Mouse (Mus musculus) heart, postnatal 0 days (tissue): Measurements from ENCODE around the gene Arpc1a. TPM values are rescaled to one million over a fixed set of nuclear protein-coding genes. Genes with fewer than 3 reads are reported as not detected.
A peak's percentile ranks its signal among the peaks of the same experiment; 100 is the strongest.

Source experiments
- ATAC-seq: fragments of 200-750 bp; cut with Nextera tagmentation; 2 replicates; pipeline ENCODE4 v1.8.0; 2017; ENCODE audit warnings: low read depth, moderate number of reproducible peaks, moderate library complexity; ENCODE audit not compliant: insufficient read depth
- DNase-seq: peaks from one replicate; pipeline ENCODE4 v3.0.0-alpha.2; 2016; ENCODE audit warnings: low spot score
- H3K27ac ChIP-seq: fragments of 300-500 bp; sonication (generic); 2 replicates; pipeline ENCODE4 v1.5.1; 2014; ENCODE audit warnings: low read depth, mild to moderate bottlenecking
- H3K27me3 ChIP-seq: fragments of 300-500 bp; sonication (generic); 2 replicates; pipeline ENCODE4 v1.6.1; 2014; ENCODE audit warnings: low read length, mixed read lengths; ENCODE audit not compliant: control insufficient read depth, insufficient read depth
- H3K36me3 ChIP-seq: fragments of 300-500 bp; sonication (generic); replicated peaks from 2 replicates; pipeline ENCODE4 v1.6.1; 2014; ENCODE audit warnings: low read length, mixed read lengths; ENCODE audit not compliant: control insufficient read depth, insufficient read depth
- H3K4me1 ChIP-seq: fragments of 300-500 bp; sonication (generic); 2 replicates; pipeline ENCODE4 v1.6.1; 2014; ENCODE audit warnings: antibody characterized with exemption; ENCODE audit not compliant: control insufficient read depth, insufficient read depth
- H3K4me2 ChIP-seq: fragments of 300-500 bp; sonication (generic); 2 replicates; pipeline ENCODE4 v1.6.1; 2014; ENCODE audit warnings: low read depth, mild to moderate bottlenecking, low read length, moderate library complexity
- H3K4me3 ChIP-seq: fragments of 300-500 bp; sonication (generic); 2 replicates; pipeline ENCODE4 v1.5.1; 2014; ENCODE audit warnings: low read depth, low read length
- H3K9ac ChIP-seq: fragments of 300-500 bp; sonication (generic); replicated peaks from 2 replicates; pipeline ENCODE4 v1.6.1; 2014; ENCODE audit warnings: low read depth, low read length, mixed read lengths
- H3K9me3 ChIP-seq: fragments of 300-500 bp; sonication (generic); replicated peaks from 2 replicates; pipeline ENCODE4 v1.6.1; 2016; ENCODE audit warnings: low read length; ENCODE audit not compliant: control insufficient read depth
- CTCF ChIP-seq: IDR thresholded peaks from 2 replicates; pipeline ENCODE4 v1.5.1; 2016; ENCODE audit warnings: antibody characterized with exemption, control low read depth, low read depth
- EP300 ChIP-seq: IDR thresholded peaks from 2 replicates; pipeline ENCODE4 v1.6.1; 2016; ENCODE audit warnings: antibody characterized with exemption, low read depth
- WGBS: fragments of 180-500 bp; shearing (Covaris S2); extraction: QIAGEN DNeasy Blood & Tissue Kit; methylation state at CpG from one replicate; pipeline ENCODE4 v1.1.7; 2014; 5-methylcytosine and 5-hydroxymethylcytosine counted together
- polyA plus RNA-seq: library from polyadenylated mRNA; unstranded; fragments of >200 nt; fragmentation: Nextera tagmentation; extraction: Ambion mirVana; gene quantifications from 2 replicates; pipeline ENCODE4 v1.2.1, GENCODE M21; 2015
- total RNA-seq: library from RNA; depleted of rRNA; stranded (reverse); fragments of >200 nt; gene quantifications from 2 replicates; pipeline ENCODE4 v1.2.3, GENCODE M21; 2014; ENCODE audit warnings: low replicate concordance; rRNA removed

Gene Arpc1a
- total and polyA plus RNA-seq, 2 experiments from 2014 or later = 73.5 to 82.0 TPM

DNA sequence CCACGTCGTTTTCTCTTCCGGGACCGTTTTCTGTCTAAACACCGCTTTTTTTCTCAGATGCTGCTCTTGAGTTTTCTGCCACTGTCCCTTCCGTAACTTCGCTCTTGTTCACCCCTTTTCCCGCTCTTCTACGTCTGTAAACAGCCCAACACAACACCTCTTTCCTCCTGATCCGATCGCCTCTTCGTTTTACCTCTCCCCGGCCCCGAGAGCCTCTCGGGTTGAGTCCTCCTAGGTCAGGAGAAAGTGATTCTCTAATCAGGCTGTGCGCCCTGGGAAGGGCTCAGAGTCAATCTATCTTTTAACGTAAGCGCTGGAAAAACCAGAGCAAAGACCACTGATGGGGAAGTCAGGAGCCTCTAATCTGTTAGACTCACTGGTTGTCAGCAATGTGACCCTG lies 57.0 kb downstream of the Arpc1a start:
- Histone ChIP-seq H3K4me1 (peaks cover 16% of the 10 kb centered on the region), H3K27ac (peak overlapping the region; percentile 88), H3K27me3 (no peaks in the 10 kb centered on the region), H3K4me3 (peak overlapping the region; percentile 90), H3K9me3 (no peaks in the 10 kb centered on the region), H3K9ac (peak overlapping the region; percentile 82), H3K4me2 (peak overlapping the region; percentile 85), H3K36me3 (peaks cover 54% of the 10 kb centered on the region)
- under 1% methylated on average over 18 of the region's 18 CpGs for WGBS
- TF ChIP-seq CTCF (no peak), EP300 (no peak)
- ATAC-seq (no peak), DNase-seq (no peak)

DNA sequence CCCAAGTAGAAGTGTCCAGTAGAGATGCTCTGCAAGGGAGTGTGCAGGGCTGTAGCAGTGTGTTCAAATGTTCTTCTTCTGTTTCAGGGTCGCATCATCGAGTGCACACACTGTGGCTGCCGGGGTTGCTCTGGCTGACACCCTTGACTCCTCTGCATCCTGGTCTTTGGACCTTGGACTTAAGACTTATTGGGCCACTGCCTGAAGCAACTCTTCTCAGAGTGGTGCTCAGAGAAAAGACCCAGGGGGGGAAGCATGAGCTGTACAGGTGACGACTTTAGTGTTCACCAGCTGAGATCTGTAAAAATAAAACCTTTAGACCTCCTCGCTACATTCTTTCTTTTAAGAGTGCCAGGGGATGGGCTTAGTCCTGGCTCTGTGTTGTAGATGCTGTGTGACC lies 64.1 kb downstream of the Arpc1a start:
- DNase-seq (no peak), ATAC-seq (no peak)
- no peaks in the 10 kb centered on the region for H3K9me3 ChIP-seq
- peaks cover 100% of the 10 kb centered on the region for H3K36me3 ChIP-seq
- no peaks in the 10 kb centered on the region for H3K4me1 ChIP-seq
- TF ChIP-seq CTCF (no peak), EP300 (no peak)
- H3K27ac ChIP-seq = no peak overlapping the region
- 76% methylated on average over 5 of the region's 5 CpGs for WGBS
- H3K27me3 ChIP-seq = no peaks in the 10 kb centered on the region
- no peak overlapping the region for H3K4me3 ChIP-seq
- H3K9ac ChIP-seq = no peak overlapping the region
- H3K4me2 ChIP-seq = no peak overlapping the region

DNA sequence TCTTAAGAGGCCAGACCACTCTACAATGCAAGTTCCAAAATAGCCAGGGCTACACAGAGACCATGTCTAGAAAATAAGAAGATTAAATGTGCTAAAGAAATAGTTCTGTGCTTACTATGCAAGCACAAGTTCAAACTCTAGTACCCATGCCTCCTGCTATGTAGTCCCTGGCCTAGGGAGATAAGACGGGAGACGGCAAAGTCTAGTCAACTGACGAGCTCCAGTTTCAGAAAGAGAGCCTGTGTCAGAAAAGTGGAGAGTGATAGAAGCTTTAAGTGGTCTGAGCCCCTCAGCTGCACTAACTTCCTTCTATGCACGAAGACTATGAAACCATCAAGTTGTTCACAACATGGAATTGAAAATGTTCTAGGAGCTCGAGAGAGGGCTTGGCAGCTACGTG lies 65.7 kb downstream of the Arpc1a start:
- no peak for ATAC-seq
- no peak overlapping the region for H3K27ac ChIP-seq
- H3K4me1 ChIP-seq = no peaks in the 10 kb centered on the region
- H3K27me3 ChIP-seq = no peaks in the 10 kb centered on the region
- no peak for TF ChIP-seq EP300
- TF ChIP-seq CTCF = no peak
- H3K36me3 ChIP-seq = peaks cover 100% of the 10 kb centered on the region
- DNase-seq = no peak
- 64% methylated on average over 6 of the region's 6 CpGs for WGBS
- H3K4me2 ChIP-seq = no peak overlapping the region
- H3K9me3 ChIP-seq = no peaks in the 10 kb centered on the region
- H3K4me3 ChIP-seq = no peak overlapping the region
- H3K9ac ChIP-seq = no peak overlapping the region

DNA sequence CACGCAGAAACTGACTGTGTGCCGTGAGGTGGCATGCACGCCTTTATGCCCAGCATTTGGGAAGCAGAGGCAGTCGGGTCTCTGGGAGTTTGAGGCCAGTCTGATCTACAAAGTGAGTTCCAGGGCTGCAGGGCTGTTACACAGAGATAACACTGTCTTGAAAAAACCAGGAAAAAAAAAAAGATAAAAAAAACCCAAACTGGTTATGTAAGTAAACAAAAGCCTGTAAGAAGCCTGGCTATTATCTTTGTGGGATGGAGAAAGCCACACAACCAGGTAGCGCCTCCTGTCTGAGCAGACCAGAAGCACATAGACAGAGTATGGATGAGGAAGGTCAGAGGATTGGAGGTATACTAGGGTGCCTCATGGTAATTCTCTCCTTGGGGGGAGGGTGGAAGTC lies 69.1 kb downstream of the Arpc1a start:
- no peak for DNase-seq
- 90% methylated on average over 5 of the region's 5 CpGs for WGBS
- Histone ChIP-seq H3K27me3 (no peaks in the 10 kb centered on the region), H3K9ac (no peak overlapping the region), H3K4me3 (no peak overlapping the region), H3K27ac (no peak overlapping the region), H3K36me3 (peaks cover 93% of the 10 kb centered on the region), H3K9me3 (no peaks in the 10 kb centered on the region), H3K4me1 (no peaks in the 10 kb centered on the region), H3K4me2 (no peak overlapping the region)
- TF ChIP-seq EP300 = no peak
- TF ChIP-seq CTCF = no peak
- ATAC-seq = no peak

Other genes with a start within 250 kb of the Arpc1a start
- 21.3 and 29.9 TPM in 2 replicates for gene Smurf1, start 118.0 kb upstream of the Arpc1a start, total RNA-seq
- gene Smurf1, start 118.0 kb upstream of the Arpc1a start, polyA plus RNA-seq = 7.0 and 9.1 TPM in 2 replicates
- gene Gm4871, start 51.1 kb upstream of the Arpc1a start, total RNA-seq = not detected in 2 replicates
- gene Gm4871, start 51.1 kb upstream of the Arpc1a start, polyA plus RNA-seq = not detected in 2 replicates
- not detected in 2 replicates for gene 1700018F24Rik, start 40.8 kb upstream of the Arpc1a start, total RNA-seq
- not detected in 2 replicates for gene 1700018F24Rik, start 40.8 kb upstream of the Arpc1a start, polyA plus RNA-seq
- not detected in 2 replicates for gene Kpna7, start 200 bp downstream of the Arpc1a start, total RNA-seq
- not detected in 2 replicates for gene Kpna7, start 200 bp downstream of the Arpc1a start, polyA plus RNA-seq
- gene Arpc1b, start 30.4 kb downstream of the Arpc1a start, total RNA-seq = 105 and 267 TPM in 2 replicates
- gene Arpc1b, start 30.4 kb downstream of the Arpc1a start, polyA plus RNA-seq = 179 and 181 TPM in 2 replicates
- 8.6 and 15.9 TPM in 2 replicates for gene Pdap1, start 56.4 kb downstream of the Arpc1a start, total RNA-seq
- gene Pdap1, start 56.4 kb downstream of the Arpc1a start, polyA plus RNA-seq = 58.0 and 58.1 TPM in 2 replicates
- gene Bud31, start 56.5 kb downstream of the Arpc1a start, total RNA-seq = 61.2 and 91.1 TPM in 2 replicates
- gene Bud31, start 56.5 kb downstream of the Arpc1a start, polyA plus RNA-seq = 119 and 121 TPM in 2 replicates
- gene Ptcd1, start 83.3 kb downstream of the Arpc1a start, total RNA-seq = 13.5 and 28.1 TPM in 2 replicates
- 15.5 and 15.7 TPM in 2 replicates for gene Ptcd1, start 83.3 kb downstream of the Arpc1a start, polyA plus RNA-seq
- 20.0 and 21.5 TPM in 2 replicates for gene Cpsf4, start 83.4 kb downstream of the Arpc1a start, total RNA-seq
- gene Cpsf4, start 83.4 kb downstream of the Arpc1a start, polyA plus RNA-seq = 14.5 and 14.9 TPM in 2 replicates
- gene Atp5j2, start 108.2 kb downstream of the Arpc1a start, total RNA-seq = 517 and 525 TPM in 2 replicates
- 1,976 and 2,009 TPM in 2 replicates for gene Atp5j2, start 108.2 kb downstream of the Arpc1a start, polyA plus RNA-seq
- gene Zkscan14, start 118.0 kb downstream of the Arpc1a start, total RNA-seq = 9.8 and 13.8 TPM in 2 replicates
- gene Zkscan14, start 118.0 kb downstream of the Arpc1a start, polyA plus RNA-seq = 6.3 and 7.9 TPM in 2 replicates
- 17.0 and 19.2 TPM in 2 replicates for gene Zkscan5, start 120.7 kb downstream of the Arpc1a start, total RNA-seq
- gene Zkscan5, start 120.7 kb downstream of the Arpc1a start, polyA plus RNA-seq = 7.8 and 8.6 TPM in 2 replicates
- gene Zfp655, start 147.9 kb downstream of the Arpc1a start, total RNA-seq = 31.4 and 51.2 TPM in 2 replicates
- 29.2 and 33.4 TPM in 2 replicates for gene Zfp655, start 147.9 kb downstream of the Arpc1a start, polyA plus RNA-seq
- 9.9 and 17.1 TPM in 2 replicates for gene Zscan25, start 196.7 kb downstream of the Arpc1a start, total RNA-seq
- gene Zscan25, start 196.7 kb downstream of the Arpc1a start, polyA plus RNA-seq = 0.19 and 0.27 TPM in 2 replicates